Mouse (Mus musculus) G1E (cell line): ENCODE data around the gene Apba1. TPM values are rescaled to one million over a fixed set of nuclear protein-coding genes. Genes with fewer than 3 reads are reported as not detected.

Experiments used
- ATAC-seq: 2 replicates; pipeline ENCODE4 v1.8.0; 2016; ENCODE audit warnings: mild to moderate bottlenecking; ENCODE audit not compliant: insufficient number of reproducible peaks, poor library complexity, low FRiP score, severe bottlenecking; ENCODE audit errors: extremely low read depth
- DNase-seq: peaks from one replicate; pipeline ENCODE4 v3.0.0; 2012; ENCODE audit warnings: low spot score
- H3K27me3 ChIP-seq: 2 replicates; pipeline ENCODE4 v1.6.1; 2012; ENCODE audit warnings: mild to moderate bottlenecking, low read length, inconsistent platforms; ENCODE audit not compliant: insufficient read depth
- H3K36me3 ChIP-seq: replicated peaks from 2 replicates; pipeline ENCODE3; 2012; ENCODE audit warnings: mild to moderate bottlenecking, inconsistent platforms
- H3K4me1 ChIP-seq: 2 replicates; pipeline ENCODE4 v1.6.1; 2012; ENCODE audit warnings: low read depth, low read length, inconsistent platforms, mixed read lengths; ENCODE audit not compliant: insufficient read depth
- H3K4me3 ChIP-seq: 2 replicates; pipeline ENCODE4 v1.5.1; 2012; ENCODE audit warnings: low read depth, mild to moderate bottlenecking, inconsistent platforms, low read length, moderate library complexity, mixed read lengths
- H3K9me3 ChIP-seq: replicated peaks from 2 replicates; pipeline ENCODE4 v1.6.1; 2012; ENCODE audit warnings: inconsistent platforms
- CTCF ChIP-seq: IDR thresholded peaks from 2 replicates; pipeline ENCODE4 v1.5.1; 2012; ENCODE audit warnings: low read depth, low read length, inconsistent platforms, mixed read lengths
- GATA1 ChIP-seq: IDR thresholded peaks from 2 replicates; pipeline ENCODE4 v1.6.1; 2012; ENCODE audit warnings: borderline replicate concordance, low read length, inconsistent platforms, mixed read lengths
- GATA2 ChIP-seq: IDR thresholded peaks from 2 replicates; pipeline ENCODE4 v1.6.1; 2012; ENCODE audit warnings: low read depth, low read length, inconsistent platforms, borderline replicate concordance
- POLR2AphosphoS5 ChIP-seq: IDR thresholded peaks from 2 replicates; pipeline ENCODE4 v1.6.1; 2012; ENCODE audit warnings: low read depth, low read length, inconsistent platforms; ENCODE audit not compliant: insufficient replicate concordance
- TAL1 ChIP-seq: conservative IDR thresholded peaks from 2 replicates; pipeline ENCODE4 v1.6.1; 2012; ENCODE audit warnings: low read depth, low read length, inconsistent platforms, mixed read lengths
- polyA plus RNA-seq: library from polyadenylated mRNA; stranded (reverse); fragments of >175 nt; gene quantifications from 2 replicates; pipeline ENCODE4 v1.2.3, GENCODE M21; 2012
- total RNA-seq, 2 experiments: library from RNA; stranded (forward) in 1 of 2; stranded (reverse) in 1 of 2; fragments of 200-1000 nt in 1 of 2; fragments of >200 nt in 1 of 2; fragmentation: Nextera tagmentation in 1 of 2; gene quantifications; 2 replicates each; pipeline ENCODE4 v1.2.3; 2014 to 2017

Gene Apba1
- total and polyA plus RNA-seq, 3 experiments = 0.16 TPM; not detected in 2

DNA sequence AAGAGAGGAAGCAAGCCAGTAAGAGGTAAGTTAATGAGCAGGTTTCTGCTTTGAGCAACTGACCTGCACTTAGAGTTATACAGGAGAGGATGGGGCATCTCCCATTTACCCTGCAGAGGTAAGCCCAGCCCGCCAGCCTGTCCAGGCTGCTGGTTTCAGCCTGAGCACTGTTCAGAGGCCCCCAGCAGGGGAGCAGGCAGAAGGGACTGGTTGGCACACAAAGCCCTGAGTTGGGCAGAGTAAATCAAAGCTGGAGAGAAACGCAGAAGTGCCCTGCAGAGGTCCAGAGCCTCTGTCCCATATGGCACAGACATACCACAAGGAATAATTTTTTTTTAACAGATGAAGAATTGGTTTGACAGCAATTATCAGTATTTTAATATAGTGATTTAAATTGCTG lies 5.4 kb downstream of the Apba1 start:
- DNase-seq (no peak), ATAC-seq (no peak)
- Histone ChIP-seq H3K36me3 (no peaks in the 10 kb centered on the region), H3K27me3 (peaks cover 28% of the 10 kb centered on the region), H3K9me3 (no peaks in the 10 kb centered on the region), H3K4me1 (peaks cover 4% of the 10 kb centered on the region), H3K4me3 (no peak overlapping the region)
- TF ChIP-seq GATA2 (no peak), TAL1 (no peak), CTCF (no peak), GATA1 (no peak)

DNA sequence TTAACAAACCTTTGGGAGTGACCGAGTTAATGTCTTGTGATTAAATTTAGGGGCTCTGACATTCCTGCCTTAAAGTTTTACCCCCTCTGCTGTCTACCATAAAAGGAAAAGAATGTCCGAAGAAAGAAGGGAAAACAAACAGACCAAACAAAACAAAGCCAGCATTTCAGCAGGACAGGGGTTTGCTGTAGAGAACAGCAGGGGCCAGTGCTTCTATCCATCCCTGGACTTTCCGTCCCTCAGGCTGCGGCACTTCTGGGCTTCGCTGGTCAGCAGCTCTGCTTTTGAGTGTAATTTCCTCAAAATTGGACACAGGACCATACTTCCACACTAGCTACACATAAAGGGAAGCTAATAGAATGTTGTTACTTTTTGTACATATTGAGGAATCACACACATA lies 10.2 kb downstream of the Apba1 start:
- Histone ChIP-seq H3K36me3 (no peaks in the 10 kb centered on the region), H3K4me1 (no peaks in the 10 kb centered on the region), H3K27me3 (peaks cover 9% of the 10 kb centered on the region; the same call in 1 of the 2 replicates), H3K4me3 (no peak overlapping the region), H3K9me3 (no peaks in the 10 kb centered on the region)
- ATAC-seq (no peak), DNase-seq (no peak)
- TF ChIP-seq GATA1 (no peak), CTCF (no peak), POLR2AphosphoS5 (no peak), TAL1 (no peak), GATA2 (no peak)

DNA sequence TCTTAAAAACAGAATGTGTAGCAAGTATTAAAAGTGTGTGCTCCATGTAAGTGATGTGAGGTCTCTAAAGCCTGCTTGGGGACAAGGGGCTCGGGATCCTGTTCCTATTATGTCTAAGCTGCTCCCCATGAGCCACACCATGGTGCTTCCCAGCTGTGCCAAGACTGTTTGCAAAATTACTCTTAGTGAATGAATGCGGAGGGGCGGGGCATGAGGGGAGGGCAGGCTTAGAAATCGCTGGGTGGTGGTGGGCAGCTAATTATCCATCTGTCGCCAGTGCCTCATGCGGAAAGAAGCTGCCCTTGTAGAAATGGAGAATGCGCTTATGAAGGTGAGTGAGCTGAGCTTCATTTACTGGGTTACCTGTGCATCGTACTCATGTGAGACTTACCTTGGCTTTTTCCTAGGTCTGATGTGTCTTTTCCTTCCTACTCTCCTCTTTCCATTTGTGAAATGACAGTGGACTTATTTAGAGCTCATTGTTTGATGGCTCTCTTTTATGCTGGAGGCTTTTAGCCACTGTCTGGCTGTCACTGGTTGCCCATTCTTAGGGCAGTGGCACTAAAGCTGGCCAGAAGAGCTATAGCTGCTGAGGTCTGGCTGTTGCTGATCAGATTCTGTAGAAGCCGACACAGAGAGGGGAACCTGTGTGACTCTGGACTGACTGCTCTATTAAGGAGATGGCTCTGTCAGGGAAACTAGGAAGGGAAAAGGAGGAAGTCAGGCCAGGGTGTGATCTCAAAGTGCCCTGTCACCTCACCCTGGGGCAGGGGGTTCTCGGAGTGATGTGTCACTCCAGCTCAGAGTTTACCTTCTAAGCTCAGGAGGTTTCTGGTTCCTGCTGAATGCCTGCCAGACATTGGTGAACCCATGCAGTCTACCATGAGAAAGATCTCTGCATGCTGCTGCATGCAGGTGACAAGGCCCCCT lies 12.1 kb downstream of the Apba1 start:
- DNase-seq (no peak), ATAC-seq (no peak)
- Histone ChIP-seq H3K36me3 (no peaks in the 10 kb centered on the region), H3K4me1 (no peaks in the 10 kb centered on the region), H3K9me3 (no peaks in the 10 kb centered on the region), H3K4me3 (no peak overlapping the region), H3K27me3 (no peaks in the 10 kb centered on the region)
- TF ChIP-seq POLR2AphosphoS5 (no peak), CTCF (no peak), TAL1 (no peak), GATA1 (no peak), GATA2 (no peak)

DNA sequence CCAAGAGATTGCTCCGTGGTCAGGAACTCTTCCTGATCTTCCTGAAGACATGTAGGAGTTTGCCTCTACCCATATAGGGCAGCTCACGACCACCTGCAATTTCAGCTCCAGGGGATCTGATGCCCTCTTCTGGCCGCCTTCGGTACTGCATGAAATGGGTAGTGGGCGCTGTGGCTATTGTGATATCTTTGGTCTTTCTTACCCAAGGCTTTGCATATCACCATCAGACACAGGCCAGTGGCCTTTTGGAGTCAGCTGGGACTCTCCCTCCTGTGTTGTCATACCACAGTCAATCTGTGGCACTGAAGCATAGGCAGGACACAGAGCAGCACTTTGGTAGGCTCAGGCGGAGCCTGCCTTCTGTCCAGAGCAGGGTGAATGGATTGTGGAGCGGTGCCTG lies 13.3 kb downstream of the Apba1 start:
- ATAC-seq = no peak
- peak; percentile 58 for TF ChIP-seq CTCF
- no peak for TF ChIP-seq TAL1
- TF ChIP-seq POLR2AphosphoS5 = no peak
- no peak for TF ChIP-seq GATA2
- Histone ChIP-seq H3K36me3 (no peaks in the 10 kb centered on the region), H3K27me3 (no peaks in the 10 kb centered on the region), H3K9me3 (no peaks in the 10 kb centered on the region), H3K4me1 (no peaks in the 10 kb centered on the region; the same call in 1 of the 2 replicates), H3K4me3 (no peak overlapping the region)
- no peak for DNase-seq

DNA sequence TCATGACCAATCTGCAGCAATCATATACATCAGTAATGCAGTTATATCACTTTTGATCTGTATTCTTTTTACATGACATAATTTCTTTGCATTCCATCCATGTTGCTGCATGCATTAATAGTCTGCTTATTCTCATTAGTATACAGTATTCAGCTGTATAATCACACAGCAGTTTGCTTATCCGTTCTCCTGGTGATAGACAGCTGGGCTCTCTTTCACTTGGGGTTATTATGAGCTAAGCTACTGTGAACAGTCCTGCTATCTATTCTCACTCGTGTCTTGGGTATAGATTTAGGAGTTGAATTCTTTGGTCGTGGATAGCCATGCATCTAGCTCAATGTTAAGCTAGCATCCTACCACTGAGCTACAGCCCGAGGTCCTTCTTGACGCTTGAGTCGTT lies 16.7 kb downstream of the Apba1 start:
- no peak for TF ChIP-seq CTCF
- no peak for TF ChIP-seq POLR2AphosphoS5
- no peak for TF ChIP-seq GATA1
- Histone ChIP-seq H3K27me3 (peaks cover 5% of the 10 kb centered on the region; the same call in 1 of the 2 replicates), H3K36me3 (no peaks in the 10 kb centered on the region), H3K4me3 (no peak overlapping the region), H3K9me3 (no peaks in the 10 kb centered on the region), H3K4me1 (peaks cover 20% of the 10 kb centered on the region)
- no peak for ATAC-seq
- no peak for DNase-seq

DNA sequence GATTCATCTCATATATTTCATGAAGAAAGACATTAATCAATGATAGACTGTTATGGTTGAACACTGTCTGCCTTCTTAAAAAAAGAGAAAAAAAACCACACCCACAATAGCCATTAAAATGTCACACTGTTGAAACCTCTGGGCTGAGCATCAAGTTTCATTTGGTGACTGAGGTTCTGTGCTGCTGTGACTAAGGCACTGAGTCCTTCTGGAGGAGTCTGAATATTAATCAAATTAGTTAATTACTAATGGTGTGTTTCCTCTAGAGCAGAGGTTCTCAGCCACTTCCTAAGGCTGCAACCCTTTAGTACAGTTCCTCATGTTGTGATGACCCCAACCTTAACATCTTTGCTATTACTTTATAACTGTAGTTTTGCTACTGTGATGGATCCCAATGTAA lies 20.4 kb downstream of the Apba1 start:
- 0 out of 2 replicates have a peak, but pooled peaks have one; percentile 15 for ATAC-seq
- H3K4me3 ChIP-seq = no peak overlapping the region
- no peak for TF ChIP-seq GATA2
- TF ChIP-seq CTCF = no peak
- no peak for TF ChIP-seq TAL1
- TF ChIP-seq GATA1 = no peak
- TF ChIP-seq POLR2AphosphoS5 = no peak

DNA sequence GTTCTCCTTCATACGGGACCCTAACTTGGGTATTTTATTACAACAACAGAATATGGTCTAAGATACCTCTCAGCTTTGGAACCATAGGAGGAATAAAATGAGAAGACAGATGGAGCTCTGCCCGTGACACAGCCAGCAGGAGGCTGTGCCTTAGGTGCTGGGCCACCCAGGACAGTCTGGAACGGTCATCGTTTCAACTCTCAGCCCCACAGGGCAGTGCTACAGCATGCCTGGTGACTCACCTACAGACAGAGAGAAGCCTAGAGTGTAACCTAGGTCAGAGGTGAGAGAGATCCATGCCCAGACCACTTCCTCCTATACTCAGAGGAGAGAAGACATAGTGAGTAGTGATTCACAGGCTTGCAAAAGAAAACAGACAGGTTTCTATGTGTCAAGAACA lies 21.4 kb downstream of the Apba1 start:
- DNase-seq = no peak
- no peak for ATAC-seq
- Histone ChIP-seq H3K27me3 (peaks cover 5% of the 10 kb centered on the region; the same call in 1 of the 2 replicates), H3K9me3 (no peaks in the 10 kb centered on the region), H3K4me3 (no peak overlapping the region), H3K4me1 (peaks cover 26% of the 10 kb centered on the region), H3K36me3 (no peaks in the 10 kb centered on the region)
- TF ChIP-seq GATA1 = no peak
- TF ChIP-seq CTCF = no peak
- no peak for TF ChIP-seq POLR2AphosphoS5
- TF ChIP-seq TAL1 = no peak
- no peak for TF ChIP-seq GATA2

More for the DNA sequence above, 20.4 kb downstream of the Apba1 start:
- peaks cover 26% of the 10 kb centered on the region for H3K4me1 ChIP-seq
- H3K36me3 ChIP-seq = no peaks in the 10 kb centered on the region
- H3K27me3 ChIP-seq = peaks cover 5% of the 10 kb centered on the region; the same call in 1 of the 2 replicates
- no peaks in the 10 kb centered on the region for H3K9me3 ChIP-seq
- DNase-seq = no peak
